Mouse (Mus musculus): Measurements from ENCODE around the gene Pkd1.

- TF ChIP-seq POLR2A (IDR thresholded peaks at IDR 0.05; ENCODE audit: borderline replicate concordance, low read depth, low read length) = no peak
- TF ChIP-seq CTCF (IDR thresholded peaks at IDR 0.05; ENCODE audit: low read depth, low read length) = no peak
These were observed 93.2 kb downstream of the Pkd1 start for GRCm38 (mm10) chr17:24642791-24643343.
